Mouse (Mus musculus): ENCODE measurements around the gene Dtx1.

Gene Dtx1

DNA sequence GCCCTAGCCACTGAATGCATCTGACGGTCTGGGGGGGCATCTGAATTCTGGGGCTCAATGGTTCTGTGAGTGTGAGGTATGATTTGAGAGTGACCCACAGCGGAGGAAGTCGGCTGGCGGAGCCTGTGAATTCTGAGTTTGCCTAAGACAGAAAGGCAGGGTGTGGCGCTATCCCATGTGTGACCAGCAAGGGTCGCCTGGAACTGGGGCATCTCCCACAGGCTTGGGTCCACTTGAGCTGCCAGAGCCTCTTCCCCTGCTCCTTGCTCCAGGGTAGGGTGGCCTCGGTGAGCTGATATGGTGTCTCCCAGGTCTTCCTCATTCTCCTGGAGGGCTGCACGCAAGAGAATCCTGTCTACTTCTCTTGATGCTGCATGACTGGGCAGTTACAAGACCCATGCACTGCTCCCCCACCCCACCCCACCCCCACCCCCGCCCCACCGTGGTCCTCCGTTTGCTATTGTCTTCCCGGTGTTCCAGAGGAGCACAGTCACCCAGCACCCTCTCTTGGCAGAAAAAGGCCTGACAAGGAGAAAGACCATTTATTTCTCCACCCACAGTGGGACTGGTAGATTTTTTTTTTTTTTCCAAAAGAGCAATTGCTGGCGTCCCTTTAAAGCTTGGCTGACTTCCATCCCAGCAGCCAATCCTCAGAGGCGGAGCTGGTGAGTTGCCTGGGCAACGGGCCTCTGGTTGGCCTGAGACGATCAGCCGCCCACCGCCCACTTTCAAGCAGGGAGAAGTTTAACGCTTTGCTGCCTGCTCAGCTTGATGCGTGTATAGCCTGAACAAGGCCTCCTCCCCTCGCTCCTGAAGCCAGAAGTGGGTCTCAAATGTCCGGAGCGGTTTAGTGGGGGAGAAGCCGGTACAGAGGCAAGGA, 31.8 kb downstream of the Dtx1 start:
- peak; percentile 77 for DNase-seq (ENCODE audit: low spot score)

DNA sequence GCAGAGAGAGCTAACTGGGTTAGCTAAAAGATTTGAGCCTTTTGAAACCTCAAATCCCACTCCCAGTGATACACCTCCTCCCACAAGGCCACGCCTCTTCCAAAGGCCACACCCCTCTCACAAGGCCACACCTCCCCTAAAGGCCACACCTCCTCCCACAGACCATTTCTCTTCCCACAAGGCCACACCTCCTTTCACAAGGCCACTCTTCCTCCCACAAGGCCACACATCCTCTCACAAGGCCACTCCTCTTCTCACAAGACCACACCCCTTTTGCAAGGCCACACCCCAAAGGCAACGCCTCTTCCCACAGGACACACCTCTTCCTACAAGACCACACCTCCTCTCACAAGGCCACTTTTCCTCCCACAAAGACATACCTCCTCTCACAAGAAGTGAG, 34.2 kb downstream of the Dtx1 start:
- no peak for DNase-seq (ENCODE audit: low spot score)

DNA sequence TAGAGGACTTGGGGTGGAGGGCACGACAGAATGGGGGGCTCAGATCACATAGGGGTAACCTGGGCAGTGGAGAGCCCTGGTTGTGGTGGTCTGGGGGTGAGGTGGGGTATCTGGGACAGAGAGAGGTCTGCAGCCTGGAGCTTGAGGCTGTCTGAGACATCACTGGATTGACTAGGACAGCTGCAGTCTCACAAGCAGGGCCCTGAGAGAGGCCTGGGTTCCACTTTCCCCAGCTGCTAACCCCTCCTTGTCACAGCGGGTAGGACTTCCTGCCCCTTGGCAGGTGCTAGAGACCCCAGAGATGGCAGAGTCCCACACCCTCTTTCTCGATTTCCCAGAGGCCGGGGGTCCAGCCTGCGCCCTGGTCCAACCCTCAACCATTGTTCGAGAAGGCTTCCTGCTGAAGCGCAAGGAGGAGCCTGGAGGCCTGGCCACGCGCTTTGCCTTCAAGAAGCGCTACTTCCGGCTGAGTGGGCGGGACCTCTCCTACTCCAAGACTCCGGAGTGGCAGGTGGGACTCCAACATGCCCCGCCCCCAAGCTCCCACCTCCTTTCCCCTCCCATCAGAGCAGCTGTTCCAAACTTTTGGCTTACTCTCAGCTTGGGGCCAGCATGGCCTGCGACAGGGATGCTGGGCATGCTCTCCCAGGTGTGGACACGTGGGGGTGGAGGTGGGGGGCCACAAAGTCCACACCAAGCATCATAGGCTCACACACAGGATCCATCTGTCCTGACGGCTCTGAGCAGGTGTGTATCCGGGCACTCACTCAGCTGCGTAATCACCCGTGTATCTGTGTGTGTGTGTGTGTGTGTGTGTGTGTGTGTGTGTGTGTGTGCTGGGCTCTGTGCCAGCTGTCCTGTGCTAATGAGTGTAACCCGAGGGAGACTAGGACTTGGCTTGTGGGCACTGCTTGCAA, 37.2 kb downstream of the Dtx1 start:
- DNase-seq (ENCODE audit: low spot score): no peak

DNA sequence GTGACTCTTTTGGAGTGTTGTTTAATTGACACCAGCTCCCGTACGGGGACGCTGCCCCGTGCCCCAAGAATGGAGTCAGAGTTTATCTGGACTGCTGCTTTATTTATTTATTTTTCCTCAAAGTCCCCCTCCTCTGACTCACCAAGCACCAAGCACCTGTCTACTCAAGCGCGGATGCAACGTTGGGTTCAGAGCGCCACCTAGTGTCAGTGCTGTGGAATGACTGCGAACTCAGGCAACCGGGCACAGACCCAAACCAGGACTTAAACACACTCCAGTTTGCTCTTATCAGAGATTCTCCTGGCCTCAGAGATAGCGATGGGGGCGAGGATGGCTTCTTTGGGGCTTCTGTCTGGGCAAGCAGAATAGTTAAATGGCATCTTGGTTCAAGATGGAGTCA, 38.1 kb downstream of the Dtx1 start:
- no peak for DNase-seq (ENCODE audit: low spot score)

DNA sequence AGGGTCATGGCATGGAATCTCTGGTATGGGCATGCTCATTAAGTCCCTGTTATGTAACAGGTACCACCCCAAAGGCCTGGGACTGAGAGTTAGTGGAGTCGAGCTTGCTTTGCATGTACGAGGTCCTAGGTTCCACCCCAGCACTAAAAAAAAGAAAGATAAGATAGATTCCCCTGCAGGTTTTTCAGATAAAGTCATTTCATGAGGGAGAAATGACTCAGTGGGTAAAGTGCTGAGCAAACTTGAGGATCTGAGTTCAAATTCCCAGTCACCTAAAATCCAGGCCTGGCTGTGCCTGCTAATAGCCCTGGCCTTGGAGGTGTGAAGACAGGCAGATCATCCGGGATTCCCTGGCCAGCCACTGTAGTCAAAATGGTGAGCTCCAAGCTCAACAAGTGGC, 39.9 kb downstream of the Dtx1 start:
- DNase-seq (ENCODE audit: low spot score): no peak

DNA sequence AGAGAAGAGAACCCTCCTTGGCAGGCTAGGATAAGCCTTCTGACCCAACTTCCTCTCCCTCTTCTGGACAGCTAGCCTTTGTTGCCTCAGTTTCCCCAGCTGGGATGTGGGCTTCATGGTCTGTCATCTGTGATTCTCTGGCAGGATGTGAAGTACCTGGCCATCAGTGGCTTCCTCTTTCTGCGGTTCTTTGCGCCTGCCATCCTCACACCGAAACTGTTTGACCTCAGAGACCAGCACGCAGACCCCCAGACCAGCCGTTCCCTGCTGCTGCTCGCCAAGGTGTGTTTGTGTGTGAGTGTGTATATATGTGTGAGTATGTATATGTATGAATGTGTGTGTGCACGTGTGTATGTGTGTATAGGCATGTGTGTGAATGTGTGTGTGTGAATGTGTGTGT, 41.6 kb downstream of the Dtx1 start:
- no peak for DNase-seq (ENCODE audit: low spot score)

DNA sequence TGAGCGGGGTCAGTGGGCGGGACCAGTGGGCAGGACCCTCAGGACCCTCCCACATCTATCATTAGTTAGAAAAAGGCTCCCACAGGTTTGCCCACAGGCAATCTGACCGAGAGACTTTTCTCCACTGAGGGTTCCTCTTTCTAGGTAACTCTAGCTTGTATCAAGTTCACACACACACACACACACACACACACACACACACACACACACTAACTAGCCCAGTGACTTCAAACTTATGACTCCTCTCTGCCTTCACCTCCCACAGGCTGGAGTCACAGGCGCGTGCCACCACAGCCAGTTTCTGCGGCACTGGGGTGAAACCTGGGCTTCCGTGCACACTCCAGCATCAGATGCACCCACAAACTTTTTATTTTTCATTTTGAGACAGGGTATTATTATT, 43.0 kb downstream of the Dtx1 start:
- DNase-seq (ENCODE audit: low spot score): no peak

DNA sequence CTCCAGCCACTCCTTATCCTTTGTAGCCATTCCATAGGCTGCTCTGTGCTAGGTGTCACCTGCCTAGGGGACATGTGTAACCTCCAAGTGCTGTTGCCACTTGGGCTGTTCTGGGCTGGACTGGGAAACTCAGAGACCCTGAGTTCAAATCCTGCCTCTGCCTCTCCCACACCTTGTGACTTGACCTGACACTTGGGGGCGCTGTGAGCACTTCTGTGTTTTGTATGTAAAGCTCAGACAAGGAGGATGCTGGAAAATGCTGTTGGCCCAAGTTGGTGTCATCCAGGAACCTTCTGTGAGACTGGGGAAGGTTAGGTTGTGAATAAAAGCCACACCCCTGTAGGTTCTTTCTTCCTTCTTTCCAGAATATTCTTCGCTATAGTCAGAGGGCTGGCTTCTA, 46.8 kb downstream of the Dtx1 start:
- no peak for DNase-seq (ENCODE audit: low spot score)

DNA sequence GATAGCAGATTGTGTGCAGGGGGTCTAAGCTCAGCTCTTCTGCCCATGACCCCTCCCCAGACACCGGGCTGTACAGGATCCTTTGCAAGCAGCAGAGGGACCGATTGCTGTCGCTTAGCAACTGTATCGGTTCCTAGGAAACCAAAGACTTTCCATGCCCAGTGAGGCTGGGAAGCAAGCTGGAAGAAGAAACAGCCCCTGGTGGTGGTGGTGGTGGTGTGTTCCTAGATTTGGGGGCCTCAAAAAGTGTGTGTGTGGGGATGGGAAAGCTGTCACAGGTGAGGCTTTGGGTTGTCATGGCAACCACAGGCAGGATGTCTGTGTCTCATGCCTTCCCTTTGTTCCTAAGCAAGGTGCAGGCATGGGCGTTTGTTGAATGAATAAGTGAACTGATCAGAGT, 50.9 kb downstream of the Dtx1 start:
- no peak for DNase-seq (ENCODE audit: low spot score)

DNA sequence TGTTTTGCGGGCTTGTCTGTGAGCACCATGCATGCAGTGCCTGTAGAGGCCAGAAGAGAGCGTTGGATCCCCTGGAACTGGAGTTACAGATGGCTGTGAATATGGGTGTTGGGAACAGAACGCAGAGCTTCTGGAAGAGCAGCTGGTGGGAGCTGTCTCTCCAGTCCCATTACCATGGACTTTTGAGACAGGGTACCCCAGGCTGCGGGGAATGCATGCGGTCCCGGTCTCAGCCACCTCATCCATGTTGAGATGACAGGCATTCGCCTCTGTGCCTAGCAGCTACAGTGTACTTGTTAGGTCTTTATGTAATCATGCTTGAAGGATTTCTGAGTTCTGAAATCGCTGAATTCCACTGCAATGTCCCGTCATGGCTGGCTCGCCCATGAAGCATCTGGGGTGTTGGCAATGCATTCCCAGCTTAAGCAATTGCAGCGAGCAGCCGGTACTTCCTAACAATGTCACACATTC, 55.4 kb downstream of the Dtx1 start:
- DNase-seq (ENCODE audit: low spot score): no peak

DNA sequence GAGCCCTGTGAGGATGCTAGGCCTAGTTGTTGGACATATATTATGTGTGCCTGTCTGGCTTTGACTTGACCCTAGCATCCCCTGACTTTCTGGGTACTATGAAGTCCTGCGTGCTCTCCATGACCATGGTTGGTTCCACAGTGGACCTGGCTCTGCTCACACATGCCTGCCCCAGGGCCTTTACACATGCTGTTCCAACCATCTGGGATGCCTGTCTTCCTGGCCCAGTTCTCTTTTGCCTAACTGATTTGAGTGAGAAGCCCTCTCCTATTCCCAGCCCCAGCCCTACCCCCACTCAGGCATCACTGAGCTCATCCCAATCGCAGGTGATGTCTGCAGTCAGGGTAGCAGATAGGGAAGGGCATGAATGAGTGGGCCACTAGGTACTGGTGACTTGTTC, 57.9 kb downstream of the Dtx1 start:
- no peak for DNase-seq (ENCODE audit: low spot score)

DNA sequence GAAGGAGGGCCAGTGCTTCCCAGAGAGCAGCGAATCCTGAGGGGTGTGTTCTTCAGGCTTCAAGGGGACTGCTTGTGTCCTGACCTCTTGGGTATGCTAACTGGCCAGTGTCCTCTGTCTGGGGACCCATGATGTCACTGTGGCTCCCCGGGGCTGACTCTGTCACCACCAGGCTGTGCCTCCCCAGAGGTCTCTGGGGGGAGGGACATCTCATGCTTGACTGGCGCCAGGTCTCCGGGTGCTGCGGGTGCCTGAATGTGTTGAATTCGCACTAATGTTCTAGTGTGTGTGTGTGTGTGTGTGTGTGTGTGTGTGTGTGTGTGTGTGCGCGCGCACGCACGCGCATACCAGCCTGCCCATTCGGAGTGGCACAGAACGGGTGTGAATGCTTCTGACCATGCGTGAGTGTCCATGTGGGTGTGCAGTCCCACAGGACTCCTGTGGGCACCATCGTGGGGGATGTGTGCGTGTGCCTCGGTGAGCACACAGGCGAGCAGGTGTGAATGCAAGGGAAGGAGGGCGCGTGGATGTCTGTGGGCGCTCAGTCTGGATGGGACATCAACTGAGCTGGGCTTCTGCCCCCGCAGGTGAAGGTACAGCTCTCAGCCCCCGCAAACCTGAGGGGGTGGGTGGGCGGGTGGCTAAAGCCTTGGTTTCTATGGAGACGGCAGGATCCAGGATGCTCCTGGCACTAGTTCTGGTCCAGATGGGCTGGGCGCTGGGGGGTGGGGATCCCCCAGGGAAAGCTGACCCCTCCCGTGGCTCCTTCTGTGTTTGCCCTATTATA, 58.6 kb downstream of the Dtx1 start:
- DNase-seq (ENCODE audit: low spot score): no peak

DNA sequence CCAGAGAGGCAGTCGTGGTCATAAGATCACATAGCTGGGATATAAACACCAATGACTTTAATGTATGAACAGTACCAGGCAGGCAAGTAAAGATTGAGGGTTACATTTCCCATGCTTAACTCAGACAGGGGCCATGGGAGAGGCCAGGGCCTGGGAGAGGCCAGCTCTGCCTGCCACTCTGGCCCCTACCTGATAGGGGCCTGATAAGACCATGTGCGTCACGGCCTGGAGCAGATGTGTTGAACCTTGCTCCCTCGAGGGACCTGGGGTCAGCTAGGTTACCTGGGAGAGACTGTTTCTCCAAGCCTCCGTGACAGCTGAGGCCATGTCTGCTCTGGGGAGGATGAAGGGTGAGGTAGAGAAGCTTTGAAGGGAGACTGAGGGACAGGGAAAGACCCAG, 60.5 kb downstream of the Dtx1 start:
- DNase-seq (ENCODE audit: low spot score): no peak

DNA sequence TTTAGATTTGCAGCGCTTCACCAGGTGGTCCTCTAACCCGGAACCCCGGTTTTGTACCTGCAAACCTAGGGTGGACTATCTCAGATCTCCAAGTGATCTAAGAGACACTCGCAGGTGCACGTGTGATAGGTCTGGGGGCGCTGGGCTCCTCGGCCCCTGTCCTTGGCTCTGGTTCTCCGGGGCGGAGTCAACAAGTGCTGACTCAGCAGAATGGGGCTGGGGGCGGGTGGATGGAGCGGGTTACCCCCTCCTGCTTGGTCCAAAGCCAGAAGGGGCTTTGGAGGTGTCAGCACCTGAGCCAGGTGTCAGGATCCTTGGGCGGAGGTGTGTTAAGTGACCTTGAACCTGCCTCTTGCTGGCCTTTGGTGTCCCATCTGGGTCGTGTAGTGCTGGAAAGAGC, 61.8 kb downstream of the Dtx1 start:
- DNase-seq (ENCODE audit: low spot score): no peak

DNA sequence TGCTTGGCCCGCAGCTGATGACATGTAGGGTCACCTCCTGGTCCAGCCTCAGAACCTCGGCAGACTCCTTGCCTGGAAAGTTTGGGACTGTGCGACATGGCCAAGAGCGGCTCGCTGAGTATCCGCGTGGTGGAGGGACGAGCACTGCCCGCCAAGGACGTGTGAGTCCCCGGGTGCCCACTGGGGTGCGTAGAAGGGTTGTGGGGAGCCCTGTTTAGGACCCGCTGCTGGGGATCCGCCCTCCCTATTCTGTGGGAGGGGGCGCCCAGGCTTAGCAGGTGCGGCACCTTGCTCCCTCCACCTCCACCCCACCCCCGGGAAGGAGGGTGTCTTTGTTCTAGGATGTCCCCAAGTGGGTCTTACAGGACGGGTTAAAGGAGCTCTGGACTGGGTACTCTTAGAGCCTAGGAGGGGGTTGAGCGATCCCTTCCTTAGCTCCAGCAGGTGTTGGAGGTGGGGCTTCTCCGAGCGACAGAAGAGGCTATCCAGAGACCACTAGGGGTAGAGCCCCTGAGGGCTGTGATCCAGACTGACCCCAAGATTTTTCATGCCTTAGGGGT, 62.3 kb downstream of the Dtx1 start:
- DNase-seq (ENCODE audit: low spot score): no peak

DNA sequence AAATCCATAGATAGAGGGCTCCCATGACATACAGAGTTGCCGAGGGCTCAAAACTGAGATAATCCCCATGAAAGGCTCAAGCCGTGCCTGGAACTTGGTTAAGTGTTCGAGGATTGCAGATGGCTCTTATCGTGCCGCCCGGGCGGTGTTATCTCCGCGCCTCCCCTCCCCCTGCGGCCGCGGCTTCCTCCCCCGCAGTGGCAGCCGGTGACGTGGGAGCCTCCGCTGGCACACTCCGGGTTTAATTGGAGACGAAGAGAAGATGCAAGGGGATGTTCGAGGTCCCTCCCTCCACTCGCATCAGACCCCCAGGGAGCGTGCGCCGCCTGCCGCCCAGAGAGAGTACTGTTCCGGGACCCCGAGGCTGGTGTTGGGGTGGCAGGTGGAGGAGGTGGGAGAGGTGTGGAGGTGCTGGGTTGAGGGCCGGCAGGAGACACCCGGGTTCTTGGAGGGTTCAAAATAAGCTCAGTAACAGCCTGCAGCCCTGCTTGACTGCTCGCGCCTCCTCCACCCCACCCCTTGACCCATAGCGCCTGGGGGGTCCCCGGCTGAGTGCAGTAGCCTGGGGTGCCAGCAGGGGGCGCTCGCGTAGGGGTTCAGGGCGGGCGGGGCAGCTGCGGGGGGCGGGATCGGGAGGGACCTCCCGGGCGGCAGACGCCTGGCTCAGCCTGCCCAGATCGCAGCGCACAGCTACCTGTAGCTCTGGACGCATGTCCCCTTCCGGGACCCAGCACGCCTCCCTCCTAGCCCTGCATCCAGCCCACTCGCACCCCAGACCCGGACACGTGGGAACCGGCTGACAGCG, 63.0 kb downstream of the Dtx1 start, which contains the start of gene Rasal1:
Rasal1 (plus strand) TSS at position 244 of the 805 bp plus-strand sequence.
- no peak for DNase-seq (ENCODE audit: low spot score)

DNA sequence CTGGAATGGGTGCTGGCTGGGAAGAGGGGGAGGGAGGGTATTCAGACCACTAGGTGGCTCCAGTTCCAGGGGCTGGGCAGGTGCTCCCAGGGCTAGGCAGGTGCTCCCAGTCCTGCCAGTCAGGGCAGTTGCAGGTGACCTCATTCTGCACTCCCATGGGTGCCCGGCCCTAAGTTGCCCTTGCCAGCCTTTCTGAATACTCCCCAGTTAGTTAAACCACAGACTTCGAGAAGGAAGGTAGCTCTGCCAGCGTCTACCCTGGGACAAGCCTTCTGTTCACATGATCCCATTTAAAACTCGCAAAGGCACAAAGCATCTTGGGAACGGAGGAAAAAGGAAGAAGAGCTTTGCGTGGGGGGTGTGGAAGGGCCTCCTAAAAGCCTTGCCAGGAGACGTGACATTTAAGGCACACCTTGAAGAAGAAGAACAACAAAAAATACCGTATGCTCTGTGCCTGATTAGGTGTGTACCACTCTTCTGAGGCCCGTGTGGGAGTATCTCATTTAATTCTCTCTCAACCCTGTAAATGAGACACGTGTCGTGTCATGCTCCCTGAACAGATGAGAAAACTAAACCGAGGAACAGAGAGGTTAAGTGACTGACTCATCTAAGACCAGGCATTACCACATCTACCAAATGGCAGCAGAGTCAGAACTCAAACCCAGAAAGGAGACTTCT, 63.8 kb downstream of the Dtx1 start:
- DNase-seq (ENCODE audit: low spot score): no peak

DNA sequence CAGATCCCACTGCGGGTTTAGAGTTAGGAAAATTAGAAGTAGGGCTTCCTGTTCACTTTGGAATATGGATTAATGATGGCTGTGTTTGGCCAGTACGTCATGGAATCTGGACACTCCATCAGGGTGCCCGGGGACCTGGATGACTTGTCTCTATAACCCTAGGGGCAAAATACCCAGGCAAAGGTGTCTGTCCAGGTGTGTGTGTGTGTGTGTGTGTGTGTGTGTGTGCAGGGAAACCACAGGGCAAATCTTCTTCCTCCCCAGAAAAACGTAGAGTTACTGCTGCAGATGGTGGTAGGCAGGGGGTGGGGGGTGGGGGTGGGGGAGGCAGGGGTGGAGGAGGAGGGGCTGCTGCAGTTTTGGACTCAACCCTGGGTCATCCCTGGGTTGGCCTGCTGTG, 64.4 kb downstream of the Dtx1 start:
- DNase-seq (ENCODE audit: low spot score): no peak

DNA sequence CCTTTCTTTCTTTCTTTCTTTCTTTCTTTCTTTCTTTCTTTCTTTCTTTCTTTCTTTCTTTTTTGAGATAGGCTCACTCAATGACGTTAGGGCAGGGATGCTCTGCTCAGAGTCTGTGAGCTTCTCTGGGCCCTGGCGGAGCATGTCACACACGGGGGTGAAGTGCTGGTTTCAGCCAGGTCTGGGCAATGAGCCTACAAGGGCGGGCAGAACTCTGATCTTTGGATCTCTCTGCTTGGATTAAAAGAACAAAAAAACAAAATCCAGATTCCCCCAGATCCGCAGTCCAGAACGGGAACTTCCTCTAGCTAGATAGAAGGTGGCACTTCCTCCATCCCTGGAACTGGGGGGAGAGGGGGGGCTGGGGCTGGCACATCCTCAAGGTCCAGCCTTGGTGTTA, 65.9 kb downstream of the Dtx1 start:
- DNase-seq (ENCODE audit: low spot score): no peak

DNA sequence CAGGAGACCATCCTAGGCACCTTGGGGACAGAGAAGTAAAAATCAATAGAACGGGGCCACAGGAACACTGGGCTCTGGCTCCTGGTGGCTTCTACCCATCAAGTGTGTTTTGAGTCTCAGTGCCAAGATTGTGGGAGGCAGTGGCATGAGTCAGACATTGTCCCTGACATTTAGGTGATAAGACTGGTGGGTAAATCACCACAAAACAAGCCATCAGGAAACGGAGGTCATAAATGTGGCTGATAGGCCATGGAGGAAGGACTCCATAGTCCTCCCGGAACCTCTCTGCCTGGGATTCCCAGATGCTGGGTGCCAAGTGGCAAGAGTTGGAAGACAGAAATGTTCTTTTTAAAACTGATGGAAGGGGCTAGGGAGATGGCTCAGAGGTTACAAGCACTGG, 67.5 kb downstream of the Dtx1 start:
- no peak for DNase-seq (ENCODE audit: low spot score)
